22 mouse cellular contexts compared by ENCODE assay signal in genomic region chr8:86615095-86615769, GRCm38 (mm10). TPM values are rescaled to one million over a fixed set of nuclear protein-coding genes. Genes with fewer than 3 reads are reported as not detected.
"Had no signal": no experiment of that assay in that cellular context is flagged by ENCODE, and none has a peak within 500 bp of the region (broad histone marks: within the 10 kb centered on the region; RNA-seq: fewer than 3 reads in every experiment).

No protein-coding gene starts in this region.

- H3K36me3 ChIP-seq: limb, embryonic 12.5 days; limb, embryonic 15.5 days; neural tube, embryonic 12.5 days; neural tube, embryonic 15.5 days; stomach, embryonic 15.5 days had no signal

- ATAC-seq: inflammation-experienced regulatory T-cells, adult 6 months; intestine, embryonic 16.5 days; lung, postnatal 0 days had no signal

- H3K27me3 ChIP-seq: limb, embryonic 12.5 days; limb, embryonic 15.5 days; megakaryocyte, embryonic 14.5 days; neural tube, embryonic 12.5 days; neural tube, embryonic 15.5 days; stomach, embryonic 15.5 days had no signal

- H3K9ac ChIP-seq: limb, embryonic 12.5 days; limb, embryonic 15.5 days; lung, embryonic 14.5 days; neural tube, embryonic 12.5 days; neural tube, embryonic 15.5 days; stomach, embryonic 15.5 days had no signal

- H3K4me2 ChIP-seq: limb, embryonic 12.5 days; limb, embryonic 15.5 days; lung, embryonic 14.5 days; midbrain, embryonic 11.5 days; neural tube, embryonic 12.5 days; neural tube, embryonic 15.5 days; stomach, embryonic 15.5 days had no signal

- H3K27ac ChIP-seq: limb, embryonic 12.5 days; limb, embryonic 15.5 days; macrophage; neural tube, embryonic 12.5 days; neural tube, embryonic 15.5 days; stomach, embryonic 15.5 days had no signal

- DNase-seq: kidney, adult 18-20 months; kidney, adult 9 months; kidney, postnatal 14 days; kidney, postnatal 4 days; left cerebral cortex, postnatal 4 days; lung, embryonic 14.5 days; midbrain, embryonic 14.5 days; right cerebral cortex, adult 18-20 months; right cerebral cortex, postnatal 14 days; spleen, adult 18-20 months; thymus, postnatal 25 days had no signal

- H3K9me3 ChIP-seq: limb, embryonic 15.5 days; neural tube, embryonic 12.5 days; neural tube, embryonic 15.5 days; stomach, embryonic 15.5 days had no signal

- H3K4me3 ChIP-seq: limb, embryonic 12.5 days; limb, embryonic 15.5 days; megakaryocyte, embryonic 14.5 days; neural tube, embryonic 12.5 days; neural tube, embryonic 15.5 days; stomach, embryonic 15.5 days had no signal

- H3K4me1 ChIP-seq: limb, embryonic 12.5 days; limb, embryonic 15.5 days; neural tube, embryonic 12.5 days; neural tube, embryonic 15.5 days; stomach, embryonic 15.5 days had no signal

RNA-seq across cellular contexts. Expression of gene Abcc12, which starts 34.7 kb away (rescaled TPM):
- polyA plus RNA-seq: inflammation-experienced regulatory T-cells, adult 6 months; lung, embryonic 14.5 days; macrophage; neural tube, embryonic 12.5 days had no signal
